11 mouse cellular contexts compared by ENCODE assay signal in the genomic region with DNA sequence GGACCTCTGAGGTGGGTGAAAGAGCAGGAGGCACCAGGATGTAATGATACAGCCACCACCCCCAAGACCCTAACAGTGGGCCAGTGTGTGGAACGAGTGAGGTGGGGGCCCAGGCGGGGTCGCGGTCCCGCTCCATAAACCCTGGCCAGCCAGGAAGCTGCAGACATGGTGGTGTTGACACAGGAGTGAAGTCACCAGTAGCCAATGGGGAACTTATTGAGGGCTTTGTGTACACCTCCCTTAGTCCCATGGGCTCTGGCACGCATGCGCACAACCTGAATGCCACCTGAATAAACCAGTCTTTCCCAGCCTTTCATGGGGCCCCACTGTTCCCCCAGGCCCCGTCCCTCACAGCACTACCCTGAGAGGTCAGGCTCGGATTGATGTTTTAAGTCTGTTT. TPM values are rescaled to one million over a fixed set of nuclear protein-coding genes. Genes with fewer than 3 reads are reported as not detected.
A peak's percentile ranks its signal among the peaks of the same experiment; 100 is the strongest.
DNase-seq lines count a peak whose midpoint lies in the region; ATAC-seq and TF ChIP-seq lines count a peak whose summit lies in the region.
"Had no signal": no experiment of that assay in that cellular context is flagged by ENCODE, and none has a peak within 500 bp of the region (broad histone marks: within the 10 kb centered on the region; RNA-seq: fewer than 3 reads in every experiment).

No protein-coding gene starts in this region.

- TF ChIP-seq CTCF in lung, postnatal 0 days (IDR thresholded peaks at IDR 0.05): no peak

- no peak overlapping the region for H3K4me2 ChIP-seq in heart, embryonic 11.5 days
- no peak overlapping the region for H3K4me2 ChIP-seq in lung, postnatal 0 days (replicated peaks; ENCODE audit: low read depth, low read length)
- peak overlapping the region; percentile 33 for H3K4me2 ChIP-seq in limb, embryonic 12.5 days
- H3K4me2 ChIP-seq in stomach, embryonic 16.5 days (ENCODE audit: low read depth, low read length): peak overlapping the region; percentile 16; the same call in 1 of the 2 replicates

- H3K9ac ChIP-seq in heart, embryonic 11.5 days (ENCODE audit: low read depth, low read length): 0 out of 2 replicates have a peak overlapping the region, but pooled peaks have one; percentile 16
- H3K9ac ChIP-seq in lung, postnatal 0 days (replicated peaks; ENCODE audit: low read depth): no peak overlapping the region
- H3K9ac ChIP-seq in limb, embryonic 12.5 days (replicated peaks): no peak overlapping the region
- peak overlapping the region; percentile 83; the same call in 1 of the 2 replicates for H3K9ac ChIP-seq in stomach, embryonic 16.5 days (ENCODE audit: low read length)
- H3K9ac ChIP-seq: forebrain, postnatal 0 days had no signal

- ATAC-seq in heart, embryonic 11.5 days (replicated peaks; ENCODE audit: insufficient number of reproducible peaks, low FRiP score, low TSS enrichment): no peak
- ATAC-seq in lung, postnatal 0 days: peak; percentile 76
- ATAC-seq in limb, embryonic 12.5 days (ENCODE audit: insufficient number of reproducible peaks, insufficient read depth, low FRiP score, low TSS enrichment, low read depth): peak; percentile 34
- peak; percentile 66 for ATAC-seq in stomach, embryonic 16.5 days (ENCODE audit: insufficient read depth, low FRiP score)
- ATAC-seq: forebrain, postnatal 0 days had no signal

- peak overlapping the region; percentile 97; the same call in 1 of the 2 replicates for H3K27ac ChIP-seq in heart, embryonic 11.5 days (ENCODE audit: low read depth, low read length)
- H3K27ac ChIP-seq in lung, postnatal 0 days (ENCODE audit: low read length): no peak overlapping the region; the same call in 1 of the 2 replicates
- peak overlapping the region; percentile 96 for H3K27ac ChIP-seq in limb, embryonic 12.5 days
- peak overlapping the region; percentile 96 for H3K27ac ChIP-seq in stomach, embryonic 16.5 days (ENCODE audit: low read length)

- intact Hi-C loops in heart, postnatal 25 days (cut with DNase I): no loop called here

- H3K36me3 ChIP-seq in heart, embryonic 11.5 days (ENCODE audit: control insufficient read depth, insufficient read depth, low read length): no peaks in the 10 kb centered on the region
- H3K36me3 ChIP-seq in lung, postnatal 0 days (ENCODE audit: insufficient read depth, low read length): no peaks in the 10 kb centered on the region
- H3K36me3 ChIP-seq in limb, embryonic 12.5 days: no peaks in the 10 kb centered on the region
- H3K36me3 ChIP-seq in stomach, embryonic 16.5 days (ENCODE audit: control insufficient read depth, insufficient read depth, low read length): no peaks in the 10 kb centered on the region

- DNase-seq in heart, postnatal 25 days (ENCODE audit: low spot score): no peak
- peak; percentile 73 for DNase-seq in lung, postnatal 0 days (ENCODE audit: low spot score)
- DNase-seq in lung, postnatal 25 days (ENCODE audit: low spot score): no peak
- DNase-seq in left cerebral cortex, adult 18-20 months (ENCODE audit: low spot score in 2 of 2): no peak
- no peak for DNase-seq in spleen, postnatal 4 days (ENCODE audit: low spot score in 2 of 2)
- DNase-seq: forebrain, postnatal 0 days; heart, postnatal 4 days; layer of hippocampus, postnatal 36 days had no signal

- no peaks in the 10 kb centered on the region for H3K27me3 ChIP-seq in heart, embryonic 11.5 days (ENCODE audit: control insufficient read depth, insufficient read depth, low read length)
- H3K27me3 ChIP-seq in lung, postnatal 0 days (replicated peaks; ENCODE audit: insufficient read depth, low read length): no peaks in the 10 kb centered on the region
- H3K27me3 ChIP-seq in limb, embryonic 12.5 days: no peaks in the 10 kb centered on the region
- no peaks in the 10 kb centered on the region for H3K27me3 ChIP-seq in stomach, embryonic 16.5 days (ENCODE audit: control insufficient read depth, insufficient read depth, low read length)

- H3K4me3 ChIP-seq in heart, embryonic 11.5 days (ENCODE audit: low read depth, low read length): no peak overlapping the region
- no peak overlapping the region for H3K4me3 ChIP-seq in lung, postnatal 0 days (ENCODE audit: low read depth, low read length)
- H3K4me3 ChIP-seq in limb, embryonic 12.5 days (replicated peaks): no peak overlapping the region
- no peak overlapping the region for H3K4me3 ChIP-seq in stomach, embryonic 16.5 days (replicated peaks; ENCODE audit: low read length)

- 65% methylated on average over 9 of the region's 9 CpGs for WGBS in heart, embryonic 11.5 days (ENCODE audit: insufficient replicate concordance)
- 44% methylated on average over 9 of the region's 9 CpGs for WGBS in lung, postnatal 0 days
- WGBS in limb, embryonic 12.5 days: 53% methylated on average over 9 of the region's 9 CpGs
- 45% methylated on average over 9 of the region's 9 CpGs for WGBS in stomach, embryonic 16.5 days

- no peaks in the 10 kb centered on the region for H3K9me3 ChIP-seq in heart, embryonic 11.5 days (replicated peaks; ENCODE audit: control insufficient read depth, low read length)
- H3K9me3 ChIP-seq in lung, postnatal 0 days (ENCODE audit: low read length): no peaks in the 10 kb centered on the region
- no peaks in the 10 kb centered on the region for H3K9me3 ChIP-seq in limb, embryonic 12.5 days
- no peaks in the 10 kb centered on the region for H3K9me3 ChIP-seq in stomach, embryonic 16.5 days (replicated peaks; ENCODE audit: control insufficient read depth, low read length)

- TF ChIP-seq EP300 in lung, postnatal 0 days (IDR thresholded peaks at IDR 0.05): no peak

- peaks cover 85% of the 10 kb centered on the region for H3K4me1 ChIP-seq in heart, embryonic 11.5 days (ENCODE audit: control insufficient read depth, insufficient read depth, low read length)
- H3K4me1 ChIP-seq in lung, postnatal 0 days (ENCODE audit: insufficient read depth, low read depth, low read length): peaks cover 3% of the 10 kb centered on the region; the same call in 1 of the 2 replicates
- peaks cover 81% of the 10 kb centered on the region for H3K4me1 ChIP-seq in limb, embryonic 12.5 days (replicated peaks)
- H3K4me1 ChIP-seq in stomach, embryonic 16.5 days (ENCODE audit: control insufficient read depth, insufficient read depth, low read length): peaks cover 80% of the 10 kb centered on the region

RNA-seq across cellular contexts. Expression of gene Mrpl23, which starts 38.1 kb away (rescaled TPM):
- polyA plus RNA-seq in heart, embryonic 11.5 days (2014; fragmentation: Nextera tagmentation; extraction: Ambion mirVana): 15.4 and 19.3 TPM in 2 replicates
- total RNA-seq in heart, postnatal 25 days (2021): 10 to 100 TPM; 16.1 to 39.0 TPM
- 15.2 and 15.7 TPM in 2 replicates for polyA plus RNA-seq in lung, postnatal 0 days (2015; fragmentation: Nextera tagmentation; extraction: Ambion mirVana)
- polyA plus RNA-seq in limb, embryonic 12.5 days (2016; fragmentation: Nextera tagmentation; extraction: Ambion mirVana): 29.4 and 33.3 TPM in 2 replicates
- 16.2 and 30.7 TPM in 2 replicates for polyA plus RNA-seq in stomach, embryonic 16.5 days (2015; fragmentation: Nextera tagmentation; extraction: Ambion mirVana)
- 1 to 10 TPM; 3.1 to 5.9 TPM for total RNA-seq in left cerebral cortex, adult 18-20 months (2021)

Comparison
In these comparisons a context has a peak if more than half of its experiments do, and no peak if none do; other contexts are left out.
1. H3K4me2 ChIP-seq: peak in limb, embryonic 12.5 days (single experiment) and stomach, embryonic 16.5 days (single experiment); none in heart, embryonic 11.5 days (single experiment) and lung, postnatal 0 days (single experiment).
2. H3K9ac ChIP-seq: peak in heart, embryonic 11.5 days (single experiment) and stomach, embryonic 16.5 days (single experiment); none in lung, postnatal 0 days (single experiment) and limb, embryonic 12.5 days (single experiment).